Mouse (Mus musculus) lung, postnatal 0 days (tissue): ENCODE results near the gene Gpc5. TPM values are rescaled to one million over a fixed set of nuclear protein-coding genes. Genes with fewer than 3 reads are reported as not detected.

Experiments used
- ATAC-seq: fragments of 200-750 bp; cut with Nextera tagmentation; 2 replicates; pipeline ENCODE4 v1.8.0; 2017; ENCODE audit warnings: moderate library complexity
- DNase-seq: peaks from one replicate; pipeline ENCODE4 v3.0.0-alpha.2; 2016; ENCODE audit warnings: low spot score
- H3K27ac ChIP-seq: fragments of 300-500 bp; sonication (generic); 2 replicates; pipeline ENCODE4 v1.5.1; 2014; ENCODE audit warnings: antibody characterized with exemption, mild to moderate bottlenecking, low read length, mixed read lengths
- H3K27me3 ChIP-seq: fragments of 300-500 bp; sonication (generic); replicated peaks from 2 replicates; pipeline ENCODE4 v1.6.1; 2014; ENCODE audit warnings: low read length, mixed read lengths; ENCODE audit not compliant: insufficient read depth
- H3K36me3 ChIP-seq: fragments of 300-500 bp; sonication (generic); 2 replicates; pipeline ENCODE4 v1.6.1; 2014; ENCODE audit warnings: low read length, mixed read lengths; ENCODE audit not compliant: insufficient read depth
- H3K4me1 ChIP-seq: fragments of 300-500 bp; sonication (generic); 2 replicates; pipeline ENCODE4 v1.6.1; 2014; ENCODE audit warnings: antibody characterized with exemption, low read depth, low read length, mixed read lengths; ENCODE audit not compliant: insufficient read depth
- H3K4me2 ChIP-seq: fragments of 300-500 bp; sonication (generic); replicated peaks from 2 replicates; pipeline ENCODE4 v1.6.1; 2014; ENCODE audit warnings: low read depth, mild to moderate bottlenecking, low read length, moderate library complexity, mixed read lengths
- H3K4me3 ChIP-seq: fragments of 300-500 bp; sonication (generic); 2 replicates; pipeline ENCODE4 v1.5.1; 2014; ENCODE audit warnings: low read depth, low read length
- H3K9ac ChIP-seq: fragments of 300-500 bp; sonication (generic); replicated peaks from 2 replicates; pipeline ENCODE4 v1.6.1; 2014; ENCODE audit warnings: low read depth, mild to moderate bottlenecking
- H3K9me3 ChIP-seq: fragments of 300-500 bp; sonication (generic); 2 replicates; pipeline ENCODE4 v1.6.1; 2016; ENCODE audit warnings: low read length, mixed read lengths
- CTCF ChIP-seq: IDR thresholded peaks from 2 replicates; pipeline ENCODE4 v1.5.1; 2016; ENCODE audit warnings: antibody characterized with exemption, mild to moderate bottlenecking
- EP300 ChIP-seq: IDR thresholded peaks from 2 replicates; pipeline ENCODE4 v1.6.1; 2016; ENCODE audit warnings: antibody characterized with exemption, mild to moderate bottlenecking, control low read depth
- WGBS: fragments of 180-500 bp; shearing (Covaris S2); extraction: QIAGEN DNeasy Blood & Tissue Kit; methylation state at CpG from one replicate; pipeline ENCODE4 v1.1.7; 2014; 5-methylcytosine and 5-hydroxymethylcytosine counted together
- polyA plus RNA-seq: library from polyadenylated mRNA; unstranded; fragments of >200 nt; fragmentation: Nextera tagmentation; extraction: Ambion mirVana; gene quantifications from 2 replicates; pipeline ENCODE4 v1.2.1, GENCODE M21; 2015

The Gpc5 gene
- polyA plus RNA-seq, 1 experiment from 2014 or later = 0.16 TPM

DNA sequence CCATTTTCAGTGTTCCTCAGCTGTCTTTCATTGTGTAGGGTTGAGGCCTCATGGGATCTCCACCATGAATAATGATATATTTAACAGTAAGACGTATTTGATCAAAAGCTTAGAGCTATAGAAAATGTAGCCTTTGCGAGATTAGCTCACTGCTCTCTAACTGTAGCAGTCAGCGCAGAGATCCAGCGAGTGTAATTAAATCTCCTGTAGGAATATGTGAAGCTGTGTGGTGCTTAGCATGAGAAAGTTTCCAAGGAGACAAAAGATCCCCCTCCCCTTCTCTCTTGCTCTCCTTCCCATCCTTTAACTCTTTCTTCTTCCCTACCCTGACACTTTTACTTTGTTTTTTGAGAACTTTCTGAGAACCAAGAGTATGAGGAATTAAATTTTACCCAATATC lies 64.6 kb downstream of the Gpc5 start:
- no peak overlapping the region for H3K27ac ChIP-seq
- WGBS = 77% methylated on average over 4 of the region's 4 CpGs

DNA sequence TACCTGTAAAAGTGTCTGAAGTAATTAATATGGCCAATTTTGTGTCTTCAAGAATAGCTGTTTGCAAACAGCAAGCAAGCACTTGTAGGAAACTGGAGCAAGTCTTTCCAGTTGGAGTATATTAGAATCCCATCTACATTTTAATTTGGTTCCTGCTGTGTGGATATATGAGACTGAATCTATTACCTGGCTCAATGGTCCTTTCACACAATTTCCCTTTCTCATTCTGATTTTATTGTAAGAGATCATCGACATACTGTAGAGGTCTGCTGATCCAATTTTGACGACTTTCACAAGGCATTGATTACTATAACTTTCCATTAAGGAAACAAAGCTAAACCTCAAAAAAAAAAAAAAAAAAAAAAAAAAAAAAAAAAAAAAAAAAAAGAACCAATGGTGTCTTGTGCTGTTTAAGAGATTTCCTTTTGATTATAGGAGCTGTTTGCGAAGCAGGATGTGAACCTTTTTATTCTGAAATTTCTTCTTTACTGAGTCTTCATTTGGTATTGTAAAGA lies 85.4 kb downstream of the Gpc5 start:
- WGBS = 69% methylated on average over 3 of the region's 3 CpGs
- no peak overlapping the region for H3K27ac ChIP-seq
- H3K9me3 ChIP-seq = no peaks in the 10 kb centered on the region
- no peaks in the 10 kb centered on the region for H3K36me3 ChIP-seq
- no peaks in the 10 kb centered on the region for H3K4me1 ChIP-seq
- no peak overlapping the region for H3K4me2 ChIP-seq
- H3K4me3 ChIP-seq = no peak overlapping the region
- ATAC-seq (no peak), DNase-seq (no peak)
- no peak overlapping the region for H3K9ac ChIP-seq
- H3K27me3 ChIP-seq = no peaks in the 10 kb centered on the region
- no peak for TF ChIP-seq EP300
- TF ChIP-seq CTCF = no peak

More for the DNA sequence above, 64.6 kb downstream of the Gpc5 start:
- H3K9me3 ChIP-seq = no peaks in the 10 kb centered on the region
- TF ChIP-seq CTCF (no peak), EP300 (no peak)
- H3K4me1 ChIP-seq = no peaks in the 10 kb centered on the region
- H3K4me2 ChIP-seq = no peak overlapping the region
- no peaks in the 10 kb centered on the region for H3K27me3 ChIP-seq
- H3K4me3 ChIP-seq = no peak overlapping the region
- DNase-seq (no peak), ATAC-seq (no peak)
- no peak overlapping the region for H3K9ac ChIP-seq
- H3K36me3 ChIP-seq = no peaks in the 10 kb centered on the region

DNA sequence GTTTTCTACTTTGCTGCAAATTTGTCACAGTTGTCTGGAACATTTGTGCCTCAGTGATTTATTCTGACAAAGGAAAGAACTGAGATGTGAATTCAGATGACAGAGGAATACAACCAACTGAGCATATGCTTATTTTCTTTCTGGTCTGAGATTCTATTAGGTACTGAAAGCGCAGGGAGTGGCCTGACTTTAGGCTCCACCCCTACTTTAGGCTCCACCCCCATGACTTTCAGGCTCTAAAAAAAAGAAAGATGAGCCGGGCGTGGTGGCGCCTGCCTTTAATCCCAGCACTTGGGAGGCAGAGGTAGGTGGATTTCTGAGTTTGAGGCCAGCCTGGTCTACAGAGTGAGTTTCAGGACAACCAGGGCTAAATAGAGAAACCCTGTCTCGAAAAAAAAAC lies 87.9 kb downstream of the Gpc5 start:
- WGBS = 61% methylated on average over 5 of the region's 5 CpGs

DNA sequence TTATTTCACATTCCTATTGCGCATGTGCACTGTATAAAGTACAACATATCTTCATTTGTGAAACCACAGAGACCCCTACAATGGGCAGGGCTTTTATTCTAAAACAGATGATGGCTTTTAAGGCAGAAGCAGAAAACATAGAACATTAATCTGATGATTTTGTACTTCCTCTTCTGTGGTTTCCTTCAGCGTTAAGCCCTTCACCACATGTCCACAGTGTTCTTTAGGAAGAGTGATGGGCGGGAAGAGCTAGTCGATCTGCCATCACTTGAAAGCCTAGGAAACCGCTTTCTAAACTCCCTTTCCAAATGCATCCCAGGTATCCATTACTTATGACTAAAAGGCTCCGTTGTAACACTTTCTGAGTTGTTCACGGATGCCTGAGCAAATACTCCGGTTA lies 96.2 kb downstream of the Gpc5 start:
- H3K4me2 ChIP-seq = no peak overlapping the region
- H3K4me3 ChIP-seq = no peak overlapping the region
- ATAC-seq (no peak), DNase-seq (no peak)
- no peaks in the 10 kb centered on the region for H3K36me3 ChIP-seq
- WGBS = 75% methylated on average over 8 of the region's 8 CpGs
- H3K27me3 ChIP-seq = no peaks in the 10 kb centered on the region
- TF ChIP-seq CTCF = no peak
- no peak for TF ChIP-seq EP300
- no peak overlapping the region for H3K9ac ChIP-seq
- no peaks in the 10 kb centered on the region for H3K4me1 ChIP-seq
- no peaks in the 10 kb centered on the region for H3K9me3 ChIP-seq
- no peak overlapping the region for H3K27ac ChIP-seq

More for the DNA sequence above, 87.9 kb downstream of the Gpc5 start:
- no peak for ATAC-seq
- H3K4me1 ChIP-seq = no peaks in the 10 kb centered on the region
- no peak overlapping the region for H3K4me3 ChIP-seq
- no peaks in the 10 kb centered on the region for H3K36me3 ChIP-seq
- H3K27me3 ChIP-seq = no peaks in the 10 kb centered on the region
- H3K4me2 ChIP-seq = no peak overlapping the region
- no peaks in the 10 kb centered on the region for H3K9me3 ChIP-seq
- H3K27ac ChIP-seq = no peak overlapping the region
- no peak overlapping the region for H3K9ac ChIP-seq
- TF ChIP-seq CTCF (no peak), EP300 (no peak)
- no peak for DNase-seq

DNA sequence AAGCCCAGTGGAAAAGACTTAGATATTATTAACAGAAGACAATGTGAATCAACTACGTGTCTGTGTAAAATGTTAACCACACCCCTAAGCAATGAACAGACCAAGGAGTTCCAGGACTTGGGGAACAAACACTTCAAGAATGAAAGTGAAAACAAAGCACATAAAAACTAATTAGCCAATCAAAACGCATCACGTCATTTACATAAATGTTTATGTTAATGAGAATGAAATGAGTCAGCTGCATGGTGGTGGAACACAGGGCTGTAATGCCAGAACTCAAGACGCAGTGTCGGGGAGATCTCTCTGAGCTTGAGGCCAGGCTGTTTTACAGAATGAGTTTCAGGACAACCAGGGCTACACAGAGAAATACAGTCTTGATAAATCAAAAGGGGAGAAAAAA lies 136.1 kb downstream of the Gpc5 start:
- Histone ChIP-seq H3K27ac (no peak overlapping the region), H3K4me2 (no peak overlapping the region), H3K9me3 (no peaks in the 10 kb centered on the region), H3K4me3 (no peak overlapping the region), H3K27me3 (no peaks in the 10 kb centered on the region), H3K9ac (no peak overlapping the region), H3K36me3 (no peaks in the 10 kb centered on the region), H3K4me1 (no peaks in the 10 kb centered on the region)
- ATAC-seq (no peak), DNase-seq (no peak)
- WGBS = 64% methylated on average over 5 of the region's 5 CpGs
- TF ChIP-seq CTCF (no peak), EP300 (no peak)

DNA sequence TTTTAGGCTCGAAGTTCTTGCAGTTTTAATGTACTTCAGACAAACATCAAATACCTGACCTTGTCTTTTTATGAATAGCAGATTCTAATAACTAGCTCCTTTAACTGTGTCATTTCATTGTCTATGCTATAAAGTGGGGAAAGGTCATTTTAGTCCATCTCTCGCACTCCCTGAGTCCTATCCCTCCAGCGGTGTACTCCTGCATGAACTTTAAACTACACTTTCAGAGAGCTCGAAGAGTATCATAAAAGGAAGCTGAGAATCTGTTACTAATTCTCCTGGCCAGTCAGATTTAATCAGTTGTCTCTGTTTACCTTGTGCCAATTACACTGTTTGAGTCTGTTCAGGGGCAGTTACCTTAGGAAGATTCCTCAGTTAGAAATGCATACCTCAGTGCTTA lies 144.4 kb downstream of the Gpc5 start:
- 34% methylated on average over 4 of the region's 4 CpGs for WGBS
- H3K4me1 ChIP-seq = no peaks in the 10 kb centered on the region

More for the DNA sequence above, 144.4 kb downstream of the Gpc5 start:
- Histone ChIP-seq H3K4me3 (no peak overlapping the region), H3K36me3 (no peaks in the 10 kb centered on the region), H3K9me3 (no peaks in the 10 kb centered on the region), H3K27me3 (no peaks in the 10 kb centered on the region), H3K4me2 (no peak overlapping the region), H3K9ac (no peak overlapping the region), H3K27ac (no peak overlapping the region)
- no peak for DNase-seq
- TF ChIP-seq EP300 = no peak
- TF ChIP-seq CTCF = no peak
- ATAC-seq = no peak
